In the genomic region with DNA sequence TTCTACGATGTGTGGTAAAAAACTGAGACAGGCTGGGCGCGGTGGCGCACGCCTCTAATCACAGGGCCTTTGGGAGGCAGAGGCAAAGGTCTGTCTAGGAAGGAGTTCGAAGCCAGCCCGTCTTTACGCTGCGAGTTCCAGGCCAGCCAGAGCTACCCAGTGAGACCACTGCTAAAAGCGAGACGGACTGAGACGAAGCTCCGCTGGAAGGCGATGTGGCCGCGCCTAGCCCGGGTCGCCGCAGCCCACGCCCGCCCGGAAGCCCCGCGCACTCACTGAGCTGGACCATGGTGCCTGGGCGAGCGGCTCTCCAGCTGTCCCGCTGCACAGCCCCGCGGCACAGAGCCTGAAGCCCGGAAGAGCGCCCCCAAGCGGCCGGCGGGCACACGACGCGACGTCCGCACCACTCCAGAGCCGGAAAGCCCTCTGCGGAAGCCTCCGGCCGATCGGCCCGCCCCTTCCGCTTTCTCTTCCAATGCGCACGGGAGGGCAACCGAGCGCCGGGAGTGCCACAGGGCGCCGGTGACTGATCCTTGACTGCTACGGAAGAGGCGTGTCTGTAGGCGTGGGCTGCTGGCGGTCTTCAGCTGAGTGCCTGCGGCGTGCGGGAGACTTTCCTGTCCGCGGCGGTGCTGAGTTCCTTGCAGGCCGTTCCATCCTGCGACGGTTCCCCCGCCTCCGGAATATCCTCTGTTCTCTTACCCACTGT, we compare ENCODE assay signal across 8 mouse cellular contexts. TPM values are rescaled to one million over a fixed set of nuclear protein-coding genes. Genes with fewer than 3 reads are reported as not detected.
A peak's percentile ranks its signal among the peaks of the same experiment; 100 is the strongest.
DNase-seq lines count a peak whose midpoint lies in the region; ATAC-seq and TF ChIP-seq lines count a peak whose summit lies in the region.

Mrps16 (minus strand) TSS at position 430 of the 709 bp plus-strand sequence.

- peak within 1 kb of the TSS; percentile 60 for H3K4me2 ChIP-seq in forebrain, embryonic 15.5 days (replicated peaks)

- peak within 1 kb of the TSS; percentile 59; the same call in 1 of the 2 replicates for H3K27ac ChIP-seq in ES-E14 (ENCODE audit: insufficient read depth, low read depth, low read length, poor library complexity, severe bottlenecking)
- H3K27ac ChIP-seq in forebrain, embryonic 15.5 days (replicated peaks), result peak within 1 kb of the TSS; percentile 82

- intact Hi-C loops in heart, postnatal 25 days (cut with DNase I), result loop anchor here (5.0 to 10.0 kb wide), 2 partner anchors 84 to 271 kb away; partner anchors contain the start of gene Synpo2l

- peaks cover 9% of the 10 kb centered on the region for H3K36me3 ChIP-seq in ES-E14 (ENCODE audit: control insufficient read depth, insufficient read depth, low read length, poor library complexity, severe bottlenecking)
- no peaks in the 10 kb centered on the region; the same call in 1 of the 2 replicates for H3K36me3 ChIP-seq in forebrain, embryonic 15.5 days

- no peaks in the 10 kb centered on the region for H3K9me3 ChIP-seq in ES-E14 (ENCODE audit: control insufficient read depth, insufficient read depth, low read depth, low read length)
- no peaks in the 10 kb centered on the region for H3K9me3 ChIP-seq in forebrain, embryonic 15.5 days

- ATAC-seq in forebrain, embryonic 15.5 days (replicated peaks), result peak; percentile 95
- ATAC-seq in neutrophil, adult 5-6 weeks (ENCODE audit: extremely low read depth, insufficient number of reproducible peaks, low FRiP score, poor library complexity, severe bottlenecking), result peak; percentile 94

- DNase-seq in ES-E14 (ENCODE audit: low read depth, low spot score), result peak; percentile 94
- DNase-seq in cerebellum, adult 11-12 months, result peak; percentile 98
- DNase-seq in heart, postnatal 25 days (ENCODE audit: low spot score), result peak; percentile 93
- peak; percentile 93 to 96 for DNase-seq in layer of hippocampus, adult 18-20 months (ENCODE audit: low spot score in 2 of 2)
- DNase-seq in lung, adult 2 months, result peak; percentile 87
- DNase-seq in thymus, adult 18-20 months, result peak; percentile 93 to 94

- TF ChIP-seq POLR2A in lung, adult 2 months (IDR thresholded peaks at IDR 0.05; ENCODE audit: borderline replicate concordance, extremely low read depth, low read depth, low read length), result peak; percentile 66

- H3K27me3 ChIP-seq in forebrain, embryonic 15.5 days, result no peaks in the 10 kb centered on the region

- in situ Hi-C loops in ES-E14 (cut with MboI; ENCODE audit: low sequenced_read_pairs in 2 of 2, unreplicated experiment in 2 of 2), result loop anchor here in 1 of 2 experiments (25.0 kb wide), 1 partner anchor 94 kb away; the partner anchor contains the start of genes Anxa7 and Mss51

- H3K9ac ChIP-seq in ES-E14 (ENCODE audit: insufficient read depth, low read depth, low read length, poor library complexity, severe bottlenecking), result peak within 1 kb of the TSS; percentile 92
- H3K9ac ChIP-seq in forebrain, embryonic 15.5 days (replicated peaks), result peak within 1 kb of the TSS; percentile 92

- WGBS in forebrain, embryonic 15.5 days, result under 1% methylated on average over 67 of the region's 68 CpGs
- under 1% methylated on average over 68 of the region's 68 CpGs for WGBS in lung, adult 2 months

- peak; percentile 42; the same call in 1 of the 2 replicates for TF ChIP-seq CTCF in lung, adult 2 months (IDR thresholded peaks at IDR 0.05; ENCODE audit: insufficient read depth, low read length)

- peak within 1 kb of the TSS; percentile 86 to 91 for H3K4me3 ChIP-seq in ES-E14 (ENCODE audit: insufficient read depth in 1 of 2, low read depth in 1 of 2, low read length in 2 of 2, poor library complexity in 1 of 2, severe bottlenecking in 1 of 2)
- peak within 1 kb of the TSS; percentile 67 for H3K4me3 ChIP-seq in forebrain, embryonic 15.5 days
- H3K4me3 ChIP-seq in lung, adult 2 months (replicated peaks; ENCODE audit: extremely low read depth, low read depth, low read length), result peak within 1 kb of the TSS; percentile 94

- peaks cover 3 to 6% of the 10 kb centered on the region in 2 experiments; a peak in 1 of 4 replicates for H3K4me1 ChIP-seq in ES-E14 (ENCODE audit: control insufficient read depth in 2 of 2, insufficient read depth in 2 of 2, low read length in 2 of 2, poor library complexity in 1 of 2)
- peaks cover 16% of the 10 kb centered on the region for H3K4me1 ChIP-seq in forebrain, embryonic 15.5 days
- peaks cover 4% of the 10 kb centered on the region; the same call in 1 of the 2 replicates for H3K4me1 ChIP-seq in lung, adult 2 months (ENCODE audit: control insufficient read depth, insufficient read depth, low read length)

TF ChIP-seq in ES-E14, 5 proteins besides CTCF, POLR2A, EP300 and RAD21:
- TF ChIP-seq CHD2 (IDR thresholded peaks at IDR 0.05; ENCODE audit: low read depth, low read length) (no peak), HCFC1 (IDR thresholded peaks at IDR 0.05; ENCODE audit: borderline replicate concordance, insufficient read depth, low read length) (peak; percentile 71; the same call in 1 of the 2 replicates)

RNA-seq across cellular contexts. Expression of gene Mrps16, which starts in this region (rescaled TPM):
- total RNA-seq in ES-E14 (2012; rRNA removed), result 95.4 and 96.3 TPM in 2 replicates
- polyA plus RNA-seq in forebrain, embryonic 15.5 days (2015; fragmentation: Nextera tagmentation; extraction: Ambion mirVana), result 55.8 and 58.2 TPM in 2 replicates
- 10 to 100 TPM; 72.6 to 81.0 TPM for total RNA-seq in heart, postnatal 25 days (2021)
- total RNA-seq in layer of hippocampus, adult 18-20 months (2021), result 10 to 100 TPM; 32.4 to 37.1 TPM
- 29.9 and 32.3 TPM in 2 replicates for polyA plus RNA-seq in lung, adult 2 months (2012; rRNA removed)
- 23.1 and 30.7 TPM in 2 replicates for total RNA-seq in neutrophil, adult 5-6 weeks (2017)

Comparison
In these comparisons a context has a peak if more than half of its experiments do, and no peak if none do; other contexts are left out.
1. Peak in every context shown above with its lines: DNase-seq, ATAC-seq, H3K4me3 ChIP-seq and H3K27ac ChIP-seq.